Mouse (Mus musculus) retina, postnatal 1 day (tissue): ENCODE results near the gene Efhd2.

ENCODE experiments used
- DNase-seq: peaks from one replicate; pipeline ENCODE4 v3.0.0-alpha.2; 2012

Gene Efhd2

DNA sequence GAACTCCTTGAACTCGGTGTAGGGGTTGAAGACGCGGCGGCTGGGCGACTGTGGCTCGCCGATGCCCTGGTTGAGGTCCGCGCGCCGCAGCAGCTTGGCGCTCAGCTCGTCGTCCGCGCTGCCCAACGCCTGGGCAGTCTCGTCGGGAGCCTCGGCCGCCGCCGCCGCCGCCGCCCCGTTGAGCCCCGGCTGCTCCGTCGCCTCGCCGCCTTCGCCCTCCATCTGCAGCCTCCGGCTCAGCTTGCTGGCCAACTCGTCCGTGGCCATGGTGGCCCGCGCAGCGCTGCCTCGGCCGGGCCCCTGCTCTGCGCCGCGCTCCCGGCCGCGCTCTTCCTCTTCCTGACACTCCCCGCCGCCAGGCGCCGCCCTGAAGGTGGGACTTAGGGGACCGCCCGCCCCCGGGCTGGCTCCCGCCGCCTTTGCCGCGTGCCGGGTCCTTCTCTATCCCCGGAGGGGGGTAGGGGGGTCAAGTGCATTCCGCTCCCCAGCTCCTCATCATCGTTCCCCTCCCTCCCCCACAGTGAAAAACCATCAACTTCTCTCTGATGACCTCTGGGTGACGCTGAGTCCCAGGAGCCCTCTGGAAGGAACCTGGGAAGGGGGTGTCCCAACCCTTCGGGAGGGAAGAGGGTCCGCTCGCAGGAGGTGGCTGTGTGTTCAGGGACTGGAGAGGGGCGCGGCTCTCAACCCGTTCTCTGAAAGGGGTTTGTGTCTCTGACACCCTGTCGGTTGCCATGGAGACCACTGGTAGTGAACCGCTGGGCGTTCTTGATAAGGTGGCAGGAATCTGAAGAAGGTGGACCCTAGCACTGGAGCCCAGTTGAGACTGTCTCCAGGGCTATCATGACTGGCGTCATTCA lies at the start of gene Efhd2:
Gene Efhd2 (minus strand): TSS at position 320 of the 860 bp plus-strand sequence.
- peak; percentile 85 for DNase-seq

DNA sequence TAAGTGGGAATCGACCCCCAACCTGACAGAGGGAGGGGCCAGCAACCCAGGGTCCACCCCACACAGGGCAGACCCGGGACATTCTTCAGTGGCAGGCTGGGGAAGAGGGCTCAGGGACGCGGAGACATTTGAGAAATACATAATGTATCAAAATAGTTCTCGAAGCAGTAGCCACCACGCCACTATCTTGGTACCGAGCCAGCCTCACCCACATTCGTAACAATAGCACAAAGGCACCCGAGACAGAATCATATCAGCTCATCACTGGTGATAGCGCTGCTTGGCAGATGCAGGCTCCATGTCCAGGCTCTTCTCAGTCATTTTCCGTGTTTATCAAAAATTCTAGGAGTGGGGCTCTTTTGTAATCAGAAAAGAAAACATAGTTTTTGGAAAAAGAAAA lies 49.2 kb upstream of the Efhd2 start:
- no peak for DNase-seq

DNA sequence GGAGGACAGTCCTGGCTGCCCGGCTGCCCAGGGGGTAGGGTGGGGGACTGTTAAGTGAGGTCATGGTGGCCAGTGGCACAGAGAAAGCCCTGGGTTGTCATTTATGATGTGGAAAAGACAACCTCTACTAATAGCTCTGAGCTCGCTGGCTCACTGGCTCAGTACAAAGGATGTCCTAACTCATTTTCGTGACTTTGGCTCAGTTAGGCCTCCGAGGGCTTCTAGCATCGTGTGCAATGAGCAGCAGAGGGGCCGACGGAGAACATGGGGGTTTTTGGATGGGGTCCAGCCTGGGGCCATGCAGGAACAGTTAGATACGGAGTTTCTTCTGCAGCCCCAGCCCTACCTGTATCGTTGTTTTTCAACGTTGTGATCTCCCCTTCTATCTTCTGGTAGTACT lies 45.7 kb upstream of the Efhd2 start:
- DNase-seq, result peak; percentile 85

GRCm38 (mm10) chr4:141917735-141918419 lies 43.2 kb upstream of the Efhd2 start:
- DNase-seq, result no peak

- peak; percentile 35 for DNase-seq
These were observed 39.3 kb upstream of the Efhd2 start for GRCm38 (mm10) chr4:141914040-141914439.

DNA sequence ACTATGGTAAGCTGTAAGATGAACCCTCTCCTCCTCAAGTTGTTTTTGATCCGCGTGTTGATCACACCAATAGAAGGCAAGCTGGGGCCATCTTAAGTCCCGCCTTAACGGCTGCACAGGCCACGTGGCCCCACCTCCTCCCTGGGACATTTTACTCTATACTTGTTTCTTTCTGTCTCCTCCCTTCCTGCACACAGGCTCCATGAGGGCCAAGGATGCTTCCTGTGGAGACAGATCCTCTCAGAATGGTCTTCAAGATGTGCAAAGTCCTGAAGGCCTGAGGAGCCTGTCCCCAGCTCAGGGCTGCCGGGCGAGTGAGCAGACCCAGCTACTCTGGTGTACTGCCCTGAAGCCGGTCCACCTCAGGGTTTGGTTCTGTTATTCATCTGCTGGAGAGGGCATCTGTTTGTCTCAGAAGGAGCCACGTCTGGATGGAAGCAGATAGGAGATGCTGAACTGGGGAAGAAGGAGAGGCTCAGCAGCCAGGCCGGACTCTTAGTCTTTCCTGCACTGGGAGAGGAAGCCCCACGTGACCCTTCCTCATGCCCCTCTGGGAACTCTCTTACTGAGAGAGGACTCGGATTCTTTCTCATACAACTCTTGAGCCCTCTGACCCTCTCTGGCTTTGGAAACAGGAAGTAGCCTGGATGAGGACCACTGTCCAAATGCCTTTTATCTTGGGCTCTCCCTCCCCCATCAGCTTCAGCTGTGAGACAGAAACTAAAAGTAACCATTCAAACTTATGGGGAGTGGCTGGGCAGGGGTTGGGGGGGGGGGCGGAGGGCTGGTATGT lies 38.7 kb upstream of the Efhd2 start:
- DNase-seq, result no peak

DNA sequence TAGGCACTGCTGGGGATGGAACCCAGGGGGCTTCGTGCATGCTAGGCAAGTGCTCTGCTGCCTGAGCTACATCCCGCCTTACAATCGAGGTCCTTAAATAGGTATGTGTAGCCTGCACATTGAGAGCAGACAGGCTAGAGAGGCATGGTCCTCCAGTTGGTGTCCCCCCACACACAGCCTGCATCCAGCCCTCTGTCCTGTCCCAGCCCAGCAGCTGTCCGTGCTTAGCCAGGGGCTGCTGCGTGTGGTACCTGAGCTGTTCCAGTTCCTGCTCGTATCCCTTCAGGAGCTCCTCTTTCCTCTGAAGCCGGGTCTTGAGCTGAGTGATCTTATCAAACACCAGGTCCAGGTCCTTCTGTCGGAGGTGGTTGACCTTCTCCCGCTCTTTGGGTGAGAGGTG lies 30.0 kb upstream of the Efhd2 start:
- no peak for DNase-seq

DNA sequence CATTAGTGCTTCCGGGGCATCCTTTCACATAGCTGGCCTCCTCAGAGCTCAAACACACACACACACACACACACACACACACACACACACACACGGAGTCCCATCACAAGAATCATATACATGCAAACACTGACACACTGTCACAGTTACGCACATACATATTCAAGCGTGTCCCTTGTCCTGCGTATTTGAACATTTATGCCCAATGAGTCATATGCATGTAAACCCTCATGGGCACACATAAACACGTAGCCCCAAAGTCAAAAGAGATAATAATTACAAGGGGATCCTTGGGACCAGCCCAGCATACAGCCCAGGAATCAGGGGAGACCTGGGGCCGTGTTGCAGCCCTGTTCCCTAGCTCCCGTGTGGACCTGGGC lies 27.7 kb upstream of the Efhd2 start:
- DNase-seq, result no peak

- peak; percentile 81 for DNase-seq
These were observed 27.2 kb upstream of the Efhd2 start for GRCm38 (mm10) chr4:141901711-141902478.

- DNase-seq, result no peak
These were observed 25.7 kb upstream of the Efhd2 start for GRCm38 (mm10) chr4:141900421-141900820.

GRCm38 (mm10) chr4:141899936-141900335 lies 25.2 kb upstream of the Efhd2 start:
- peak; percentile 49 for DNase-seq

DNA sequence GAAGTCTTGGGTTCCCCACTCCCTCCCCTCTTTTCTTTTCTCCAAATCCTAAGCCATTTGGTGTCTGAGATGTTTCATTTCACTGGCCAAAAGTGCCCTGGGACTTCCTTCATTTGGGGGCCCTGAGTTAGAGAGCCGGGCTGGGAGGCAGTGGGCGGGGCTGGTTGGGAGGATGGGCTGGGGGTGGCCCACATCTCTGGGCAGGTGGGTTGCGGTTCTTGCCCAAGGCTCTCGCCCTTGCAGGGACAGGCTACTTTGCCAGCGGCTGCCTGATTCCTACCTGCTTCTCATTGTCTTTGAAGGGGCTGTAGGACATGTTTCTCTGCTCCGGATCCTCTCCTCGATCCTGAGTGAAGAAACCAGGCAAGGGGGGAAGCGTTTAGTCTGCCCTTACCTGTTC lies 24.2 kb upstream of the Efhd2 start:
- DNase-seq, result no peak

DNA sequence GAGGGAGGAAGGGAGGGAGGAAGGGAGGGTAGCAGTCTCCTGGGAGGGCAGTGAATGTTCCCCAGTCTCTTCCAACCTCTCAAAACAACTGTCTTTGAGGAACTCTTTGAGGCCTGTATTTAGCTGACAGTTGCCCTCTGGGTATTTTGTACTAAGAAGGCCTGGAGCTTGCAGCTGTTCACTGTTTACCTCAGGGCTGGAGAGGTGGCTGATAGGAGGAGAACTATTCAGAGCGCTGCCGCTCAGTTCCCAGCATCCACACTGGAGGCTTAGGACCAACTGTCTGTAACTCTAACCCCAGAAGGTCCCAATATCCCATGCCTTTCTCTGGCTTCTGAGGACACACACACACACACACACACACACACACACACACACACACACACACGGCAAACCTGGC lies 23.1 kb upstream of the Efhd2 start:
- no peak for DNase-seq

DNA sequence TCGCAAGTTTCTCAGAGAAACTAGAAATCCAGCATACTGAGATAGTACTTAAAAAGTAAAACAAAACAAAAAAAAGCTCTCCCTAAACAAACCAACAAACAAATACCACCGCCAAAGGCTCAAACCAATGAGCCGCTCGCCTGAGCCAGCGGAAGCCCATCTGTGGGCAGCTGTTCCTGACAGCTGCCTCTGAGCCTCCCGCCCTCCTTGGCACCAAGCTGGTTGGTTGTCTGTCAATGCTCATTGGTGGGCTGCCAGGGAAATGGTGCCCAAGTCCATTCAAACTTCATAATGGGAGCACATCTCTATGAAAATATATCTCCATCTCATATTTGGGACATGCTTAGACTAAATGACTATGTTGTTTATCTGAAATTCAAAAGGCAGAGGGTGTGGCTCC lies 22.5 kb upstream of the Efhd2 start:
- DNase-seq, result peak; percentile 53

DNA sequence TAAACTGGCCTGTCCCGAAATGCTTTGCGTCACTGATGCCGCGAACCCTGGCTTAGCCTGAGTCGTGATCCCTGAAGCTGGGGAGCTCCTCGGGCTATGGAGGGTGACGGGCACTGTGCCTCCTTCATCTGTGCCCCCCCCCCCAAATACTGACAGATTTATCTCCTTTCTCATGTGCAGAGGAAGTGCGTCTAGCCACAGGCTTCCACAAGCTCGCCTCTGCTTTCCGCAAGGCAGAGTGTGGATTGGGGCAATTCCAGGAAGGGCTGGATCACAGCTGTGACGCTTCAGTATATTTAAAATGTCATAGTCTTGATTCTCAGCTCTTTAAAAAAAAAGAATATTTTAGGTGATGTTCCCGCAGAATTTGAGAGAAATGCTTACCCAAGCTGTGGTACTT lies 21.1 kb upstream of the Efhd2 start:
- DNase-seq, result no peak

- no peak for DNase-seq
These were observed 18.6 kb upstream of the Efhd2 start for GRCm38 (mm10) chr4:141893157-141893784.

DNA sequence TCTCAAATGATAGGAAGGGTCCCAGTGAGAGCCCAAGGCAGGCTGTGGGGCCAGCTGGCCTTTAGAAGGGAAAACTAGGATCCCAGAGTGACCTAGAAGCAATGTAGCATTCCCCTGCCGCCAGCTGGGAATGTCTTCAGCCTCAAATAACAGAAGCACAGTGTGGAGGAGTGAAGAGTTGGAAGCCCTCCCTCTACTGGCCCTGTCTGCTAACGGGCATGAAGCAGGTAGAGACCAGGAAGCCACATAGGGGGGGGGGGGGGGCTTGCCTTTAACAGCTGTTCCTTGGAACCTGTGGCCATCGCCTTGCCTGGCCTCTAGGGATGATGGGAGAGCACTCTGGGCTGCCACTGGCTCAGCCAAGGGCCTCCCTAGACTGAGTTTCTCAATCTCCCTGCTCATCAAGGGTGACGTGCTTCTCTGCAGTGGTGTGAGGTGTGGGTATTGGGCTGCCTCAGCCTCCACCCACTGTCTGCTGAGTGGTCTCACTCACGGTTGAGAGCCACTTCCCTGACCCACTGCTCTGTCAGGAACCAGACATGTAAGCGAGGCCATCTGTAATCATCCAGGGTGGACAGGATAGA lies 11.8 kb upstream of the Efhd2 start:
- no peak for DNase-seq

GRCm38 (mm10) chr4:141885451-141885850 lies 10.7 kb upstream of the Efhd2 start:
- DNase-seq, result no peak

- DNase-seq, result no peak
These were observed 8.1 kb upstream of the Efhd2 start for GRCm38 (mm10) chr4:141882858-141883257.

DNA sequence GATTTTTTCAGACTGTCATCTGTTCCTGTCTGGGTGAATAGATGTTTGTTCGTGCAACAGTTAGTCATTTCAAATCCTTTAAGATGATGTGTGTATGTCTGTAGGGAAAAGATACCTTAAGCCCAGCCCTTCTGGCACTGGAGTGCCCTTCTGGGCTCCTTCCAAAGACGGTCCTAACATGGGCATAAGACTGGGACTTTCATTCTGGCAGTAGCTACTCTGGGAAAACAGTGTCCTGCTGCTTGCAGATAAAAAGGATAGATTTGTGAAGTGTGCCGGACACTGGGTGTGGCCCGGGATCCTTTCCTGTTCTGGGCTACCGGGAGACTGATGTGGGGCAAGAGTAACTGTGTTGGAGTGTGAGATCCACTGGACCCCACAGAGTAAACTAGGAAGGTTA lies 7.2 kb upstream of the Efhd2 start:
- DNase-seq, result no peak

DNA sequence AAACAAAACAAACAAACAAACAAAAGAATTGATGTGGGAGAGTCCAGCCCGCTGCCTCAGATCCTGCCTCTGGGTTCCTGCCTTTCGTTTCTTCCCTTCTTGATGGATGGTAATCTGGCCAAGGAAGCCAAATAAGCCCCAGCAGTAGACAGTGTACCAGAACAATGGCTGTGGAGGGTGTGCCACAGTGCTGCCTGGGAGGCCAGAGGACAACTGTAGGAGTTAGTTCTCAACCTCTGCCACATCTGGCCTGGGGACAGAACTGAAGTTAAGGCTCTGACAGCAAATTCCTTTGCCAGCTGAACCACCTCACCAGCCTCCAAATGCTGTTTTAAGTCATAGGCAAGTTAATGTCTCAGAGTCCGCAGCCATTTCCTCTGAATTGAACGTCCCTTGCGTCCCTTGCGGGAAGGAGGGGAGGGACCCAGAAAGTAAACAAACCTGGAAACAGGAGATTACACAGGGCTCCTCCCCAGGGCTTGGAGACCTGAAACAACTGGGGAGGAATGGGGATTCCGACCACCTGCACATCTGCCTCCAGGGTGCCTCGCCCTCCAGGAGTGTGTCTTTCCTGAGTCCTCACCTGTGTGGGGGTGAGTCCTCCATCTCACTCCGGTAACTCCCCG lies 6.7 kb upstream of the Efhd2 start:
- no peak for DNase-seq
